Mouse (Mus musculus) MN1 (cell line): ENCODE measurements around the gene Neurod2.

Source experiments
- DNase-seq: peaks from one replicate; pipeline ENCODE4 v3.0.0-alpha.2; 2016; ENCODE audit warnings: low spot score

The Neurod2 gene

DNA sequence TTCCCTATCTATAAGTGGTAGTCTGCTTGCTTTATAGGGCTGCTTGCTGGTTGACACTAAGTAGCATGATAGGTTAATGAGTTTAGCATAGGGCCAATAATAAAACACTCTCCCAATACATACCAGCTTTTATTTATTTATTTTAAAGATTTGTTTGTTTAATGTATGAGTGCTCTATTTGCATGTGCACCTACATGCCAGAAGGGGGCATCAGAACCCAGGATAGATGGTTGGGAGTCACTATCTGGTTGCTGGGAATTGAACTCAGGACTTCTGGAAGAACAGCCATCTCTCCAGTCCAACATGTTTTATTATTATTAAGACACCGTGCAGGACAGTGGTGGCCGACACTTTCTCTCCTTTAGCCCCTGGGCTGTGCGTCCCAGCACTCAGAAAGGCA lies 2.7 kb upstream of the Neurod2 start:
- DNase-seq, result no peak

DNA sequence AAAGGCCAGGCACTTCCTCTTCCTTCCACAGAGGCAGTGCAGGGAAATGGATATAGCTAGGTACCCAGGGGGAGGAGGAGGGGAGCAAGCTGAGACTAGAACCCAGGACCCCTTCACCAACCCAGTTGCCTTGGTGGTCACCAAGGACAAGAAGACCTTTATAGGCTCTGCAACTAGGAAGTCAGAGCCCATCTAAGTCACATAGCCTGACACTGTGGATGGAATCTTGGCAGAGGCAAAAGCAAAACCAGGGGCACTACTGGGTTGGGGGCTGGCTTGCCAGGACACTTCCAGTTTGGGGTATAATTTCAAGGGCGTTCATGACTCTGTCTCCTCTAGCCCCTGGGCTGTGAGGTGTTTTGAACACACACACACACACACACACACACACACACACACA lies 2.0 kb upstream of the Neurod2 start:
- no peak for DNase-seq

DNA sequence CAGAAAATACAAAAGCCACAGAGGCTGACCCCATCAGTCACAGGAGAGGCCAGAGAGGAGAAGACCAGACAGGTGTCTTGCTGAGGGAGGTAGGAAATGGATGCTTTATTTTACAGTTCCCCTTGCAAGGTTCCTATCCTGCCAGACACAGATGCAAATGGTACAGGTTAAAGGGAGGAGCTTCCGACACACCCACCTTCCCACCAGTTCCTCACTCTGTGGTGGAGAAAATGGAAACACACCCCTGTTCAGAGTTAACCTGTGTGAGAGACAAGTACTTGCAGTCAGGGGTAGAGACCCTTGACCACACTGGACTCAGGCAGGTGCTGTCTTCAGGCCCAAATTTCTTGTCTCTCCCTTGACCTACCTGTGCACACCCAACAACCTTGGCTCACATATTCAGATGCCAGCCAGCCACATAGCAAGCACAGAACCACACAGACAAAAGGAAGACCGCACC lies 1.3 kb upstream of the Neurod2 start:
- no peak for DNase-seq

DNA sequence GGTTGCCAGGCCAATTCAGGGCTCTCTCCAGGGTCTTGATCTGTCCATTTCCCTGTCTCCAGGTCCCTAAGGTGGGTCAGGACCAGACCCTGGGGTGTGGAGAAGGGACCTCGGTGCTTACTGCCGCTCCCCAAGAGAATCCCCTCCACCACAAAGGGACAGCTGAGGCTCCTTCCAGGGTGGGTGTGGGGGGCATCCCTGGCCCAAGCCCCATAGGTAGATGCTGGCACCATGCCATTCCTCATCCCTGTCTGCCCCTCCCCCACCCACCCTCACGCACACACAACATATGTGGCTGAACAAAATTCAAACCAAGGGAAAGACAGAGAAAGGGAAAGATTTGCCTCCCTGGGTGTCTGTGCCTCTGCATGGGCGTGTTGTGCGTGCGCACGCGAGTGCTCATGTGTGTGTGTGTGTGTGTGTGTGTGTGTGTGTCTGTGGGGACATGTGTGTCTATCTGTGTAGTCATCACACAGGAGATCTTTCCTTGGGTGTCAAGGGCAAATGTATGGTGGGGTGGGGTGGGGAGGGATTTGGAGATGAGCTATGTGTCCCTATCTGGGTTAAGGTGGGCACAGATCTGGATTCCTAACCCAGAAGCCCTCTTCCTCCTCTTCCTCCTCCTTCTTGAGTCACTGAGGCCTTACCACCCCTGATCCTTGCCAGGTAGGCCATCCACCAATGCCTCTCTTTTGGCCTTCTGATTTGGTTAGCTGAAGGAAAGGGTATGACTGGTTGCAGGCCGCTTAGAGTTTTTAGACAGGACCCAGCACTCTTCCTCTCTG lies 704 bp upstream of the Neurod2 start:
- DNase-seq, result no peak

DNA sequence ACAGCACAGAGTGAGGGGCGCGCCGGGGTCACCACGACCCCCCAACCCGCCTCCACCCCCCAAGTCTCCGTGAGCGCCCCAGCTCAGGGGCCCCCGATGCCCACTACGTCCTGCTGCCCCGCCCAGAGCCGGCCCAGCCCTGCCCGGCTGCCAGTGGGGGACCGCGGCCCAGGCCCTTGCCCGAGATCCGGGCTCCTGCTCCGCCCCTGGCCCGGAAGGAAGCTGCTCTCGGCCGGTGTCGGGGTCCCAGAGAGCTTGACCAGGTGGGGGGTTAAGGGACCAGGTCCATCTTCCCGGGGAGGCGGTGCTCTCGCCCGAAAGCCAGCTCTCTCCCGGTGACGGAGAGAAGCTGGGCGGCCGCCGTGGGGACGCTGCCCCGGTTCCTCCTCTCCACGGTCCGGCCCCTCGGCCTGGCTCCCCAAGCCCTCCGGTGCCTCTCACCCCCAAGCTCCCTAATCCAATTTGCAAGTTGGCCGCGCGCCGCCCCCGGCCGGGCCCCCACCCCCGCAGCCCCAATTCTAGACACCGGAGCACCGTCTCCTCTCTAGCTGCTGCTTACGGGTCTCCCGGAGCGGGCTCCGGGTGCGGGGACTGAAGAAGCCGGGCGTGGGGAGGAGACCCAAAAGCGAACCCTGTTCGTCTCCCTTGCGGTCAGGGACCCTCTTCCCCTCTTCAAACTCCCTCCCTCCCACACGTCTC lies 928 bp downstream of the Neurod2 start:
- no peak for DNase-seq

DNA sequence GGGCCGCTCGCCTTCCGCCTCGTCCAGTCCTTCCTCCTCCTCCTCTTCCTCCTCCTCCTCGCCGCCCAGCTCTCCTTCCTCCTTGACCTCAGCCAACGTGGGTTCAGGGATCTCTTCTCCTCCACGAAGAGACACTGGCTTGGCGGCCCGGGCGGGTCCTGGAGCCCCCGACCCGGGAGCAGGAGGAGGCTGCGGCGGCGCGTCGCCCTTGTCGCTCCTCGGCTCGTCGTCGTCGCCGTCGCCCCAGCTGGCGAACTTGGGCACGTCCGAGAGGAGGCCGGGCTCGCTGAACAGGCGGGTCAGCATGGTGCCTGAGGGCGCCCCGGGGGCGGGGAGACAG lies 1.4 kb downstream of the Neurod2 start:
- DNase-seq, result no peak

DNA sequence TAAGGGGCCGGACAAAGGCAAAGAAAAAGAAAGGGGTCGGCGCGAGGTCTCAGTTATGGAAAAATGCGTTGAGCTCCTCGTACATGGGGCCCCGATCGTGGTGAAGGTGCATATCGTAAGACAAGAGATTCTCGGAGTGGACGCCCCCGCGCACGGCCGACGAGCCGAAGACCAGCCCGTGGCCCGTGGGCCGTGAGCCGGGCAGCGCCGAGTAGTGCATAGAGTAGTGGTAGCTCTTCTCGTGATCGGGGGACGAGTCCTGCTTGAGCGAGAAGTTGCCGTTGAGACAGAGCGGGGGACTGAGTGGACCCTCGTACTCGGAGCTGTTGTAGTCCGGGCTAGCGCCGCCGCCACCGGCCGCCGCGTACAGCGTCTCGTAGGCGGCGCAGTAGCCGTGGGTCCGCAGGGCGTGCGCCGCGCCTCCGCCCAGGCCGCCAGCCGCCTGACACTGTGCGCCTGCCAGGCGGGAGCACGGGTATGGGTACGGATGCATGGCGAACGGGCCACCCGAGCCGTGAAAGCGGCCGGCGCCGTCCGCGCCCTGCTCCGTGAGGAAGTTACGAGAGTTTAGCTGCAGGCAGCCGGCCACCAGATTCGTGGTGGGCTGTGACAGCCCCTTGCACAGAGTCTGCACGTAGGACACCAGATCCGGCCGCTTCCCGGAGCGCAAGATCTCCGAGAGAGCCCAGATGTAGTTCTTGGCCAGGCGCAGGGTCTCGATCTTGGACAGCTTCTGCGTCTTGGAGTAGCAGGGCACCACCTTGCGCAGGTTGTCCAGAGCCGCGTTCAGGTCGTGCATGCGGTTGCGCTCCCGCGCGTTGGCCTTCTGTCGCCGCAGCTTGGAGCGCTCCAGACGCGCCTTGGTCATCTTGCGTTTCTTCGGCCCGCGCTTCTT lies 2.1 kb downstream of the Neurod2 start:
- DNase-seq, result no peak

DNA sequence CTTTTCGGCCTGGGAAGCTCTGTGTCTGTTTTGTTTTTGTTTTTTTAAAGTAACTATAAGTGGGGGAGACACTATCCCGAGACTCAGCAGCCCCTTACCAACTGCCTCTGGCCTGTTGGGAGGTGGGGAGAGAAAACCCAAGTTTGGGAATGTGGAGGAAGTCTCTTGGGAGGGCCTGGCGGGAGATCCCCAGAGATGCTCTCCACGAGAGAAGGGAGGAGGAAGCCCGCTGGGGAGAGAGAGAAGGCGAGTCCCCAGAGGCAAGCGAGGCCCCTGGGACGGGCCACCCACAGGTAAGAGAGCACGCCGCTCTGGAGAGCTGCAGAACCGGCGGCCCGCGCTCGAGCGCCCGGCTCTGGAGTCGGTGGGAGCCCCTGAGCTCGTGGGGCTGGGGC lies 2.7 kb downstream of the Neurod2 start:
- no peak for DNase-seq

DNA sequence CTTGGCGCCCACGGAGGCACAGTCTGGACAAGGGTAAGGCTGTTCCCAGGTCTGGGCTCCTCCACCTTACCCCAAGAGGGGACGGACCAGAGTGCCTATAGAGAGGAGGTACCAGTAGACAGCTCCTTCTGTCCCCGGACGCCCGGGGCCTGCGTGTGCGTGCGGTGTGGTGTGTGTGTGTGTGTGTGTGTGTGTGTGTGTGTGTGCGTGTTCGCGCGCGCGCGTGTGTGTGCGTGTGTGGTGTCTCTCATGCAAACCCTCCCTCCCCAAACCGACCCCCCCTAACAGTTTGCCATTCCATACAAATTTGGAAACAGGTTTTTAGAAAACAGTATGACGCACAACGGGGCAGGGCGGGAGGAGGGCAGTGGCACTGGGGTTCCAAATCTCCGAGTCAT lies 3.6 kb downstream of the Neurod2 start:
- no peak for DNase-seq

DNA sequence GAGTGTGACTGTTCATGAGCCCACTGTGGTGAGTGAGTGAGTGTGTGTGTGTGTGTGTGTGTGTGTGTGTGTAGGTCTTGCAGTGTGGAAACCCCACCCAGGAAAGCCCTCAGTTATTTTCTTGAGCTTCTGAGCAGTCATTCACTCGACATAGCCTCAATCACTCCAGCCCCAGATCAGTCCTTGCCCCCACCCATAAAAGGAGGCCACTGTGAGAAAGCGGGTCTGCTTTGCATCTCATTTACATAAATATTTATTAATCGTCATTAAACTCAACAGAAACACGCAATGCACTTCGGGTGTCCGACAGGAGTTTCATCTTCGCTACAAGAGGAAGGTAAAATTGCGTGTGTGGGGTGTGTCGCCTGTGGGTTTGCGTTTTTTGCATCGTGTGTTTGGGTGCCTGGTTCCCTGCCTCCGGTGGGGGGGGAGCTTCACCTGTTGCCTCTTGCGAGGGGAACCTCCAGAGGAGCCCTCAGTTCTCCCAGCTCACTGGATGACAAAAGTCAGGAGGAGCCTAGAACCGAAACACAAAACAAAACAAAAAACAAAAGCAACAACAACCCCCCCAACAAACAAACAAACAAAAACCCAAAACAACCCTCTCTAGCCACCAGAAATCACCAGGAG lies 4.1 kb downstream of the Neurod2 start:
- DNase-seq, result no peak

DNA sequence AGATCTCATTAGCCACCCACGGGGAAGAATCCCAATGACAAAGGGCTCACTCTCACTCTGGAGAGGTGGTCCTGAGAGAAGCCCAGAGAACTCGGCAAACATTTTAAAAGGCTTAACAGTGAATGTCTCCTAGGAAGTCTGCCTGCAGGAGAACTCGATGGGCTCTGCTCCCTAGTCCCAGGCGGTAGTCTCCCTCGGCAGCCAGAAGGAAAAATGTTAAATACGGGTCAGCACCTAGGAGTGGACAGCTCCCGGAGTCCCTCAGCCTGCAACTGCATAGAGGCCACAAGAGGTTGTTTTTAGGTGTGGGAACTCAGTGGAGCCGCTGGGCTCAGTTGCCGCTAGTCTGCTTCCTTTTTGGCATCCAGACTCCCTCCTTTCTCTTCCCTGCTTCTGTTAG lies 5.5 kb downstream of the Neurod2 start:
- DNase-seq, result no peak

DNA sequence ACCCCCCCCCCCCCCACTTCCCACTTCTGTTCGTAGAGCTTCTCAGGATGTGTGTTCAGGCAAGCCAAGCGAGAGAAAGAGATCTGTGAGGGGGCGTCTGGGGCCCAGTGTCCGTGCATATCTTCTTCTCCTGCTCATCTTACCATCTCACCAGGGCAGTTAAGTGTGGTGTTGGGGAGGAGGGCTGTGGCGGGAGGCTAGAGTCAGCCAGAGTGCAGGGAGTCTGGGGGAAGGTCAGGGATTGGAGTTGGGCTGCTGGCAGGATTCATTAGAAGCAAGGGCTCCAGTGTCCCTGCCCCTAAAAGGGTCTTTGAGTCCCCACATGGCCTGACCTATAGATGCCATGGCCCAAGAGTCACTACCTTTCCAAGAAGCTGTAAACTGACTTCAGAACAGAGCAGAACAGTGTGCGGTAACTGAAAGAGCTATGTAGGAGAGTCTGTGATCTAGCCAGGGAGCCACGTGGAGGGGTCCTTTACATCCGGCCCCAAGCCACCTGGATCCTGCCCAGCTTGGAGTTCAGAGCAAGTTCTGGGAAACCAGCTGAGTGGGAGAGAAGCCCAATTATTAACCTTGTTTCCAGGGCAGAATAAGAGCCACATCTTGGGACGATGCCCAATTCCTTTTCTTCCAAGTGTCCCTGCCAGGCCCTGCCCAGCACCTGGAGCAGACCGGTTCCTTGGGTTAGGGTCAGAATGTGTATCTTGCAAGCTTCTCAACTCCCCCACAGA lies 6.1 kb downstream of the Neurod2 start:
- DNase-seq, result no peak

DNA sequence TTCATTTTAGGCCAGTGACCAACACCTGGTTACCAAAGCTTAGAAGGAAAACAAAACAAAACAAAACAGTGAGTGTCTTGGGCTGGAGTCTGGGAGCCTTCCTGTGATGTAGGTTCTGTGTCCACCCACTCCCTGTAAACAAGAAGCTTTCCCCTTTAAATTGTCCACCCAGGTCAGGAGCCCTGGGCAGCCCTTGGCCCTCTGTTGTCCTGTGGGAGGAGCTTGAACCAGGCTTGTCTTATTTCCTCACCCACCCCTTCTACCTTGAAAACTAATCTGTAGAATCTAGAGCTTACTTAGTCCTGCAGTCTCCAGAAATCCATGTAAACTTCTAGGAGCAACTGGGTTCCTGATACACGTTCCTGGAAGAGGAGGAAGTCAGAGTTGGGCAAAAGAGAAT lies 7.3 kb downstream of the Neurod2 start:
- no peak for DNase-seq

DNA sequence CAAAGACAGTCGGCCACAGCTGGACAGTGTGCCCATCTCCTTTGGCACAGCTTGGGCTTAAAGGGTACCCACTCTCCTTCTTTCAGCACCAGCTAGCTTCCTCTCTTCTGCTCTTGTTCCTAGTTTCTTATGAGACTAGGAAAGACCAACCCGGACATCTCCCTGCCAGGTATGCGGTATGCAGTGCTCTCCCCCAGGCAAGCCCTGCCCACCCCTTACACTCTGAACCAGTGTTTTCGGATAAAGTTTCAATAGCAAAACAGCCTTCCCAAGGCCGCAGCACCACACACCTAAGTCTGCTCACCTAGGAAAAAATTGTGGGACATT lies 7.8 kb downstream of the Neurod2 start:
- DNase-seq, result no peak

DNA sequence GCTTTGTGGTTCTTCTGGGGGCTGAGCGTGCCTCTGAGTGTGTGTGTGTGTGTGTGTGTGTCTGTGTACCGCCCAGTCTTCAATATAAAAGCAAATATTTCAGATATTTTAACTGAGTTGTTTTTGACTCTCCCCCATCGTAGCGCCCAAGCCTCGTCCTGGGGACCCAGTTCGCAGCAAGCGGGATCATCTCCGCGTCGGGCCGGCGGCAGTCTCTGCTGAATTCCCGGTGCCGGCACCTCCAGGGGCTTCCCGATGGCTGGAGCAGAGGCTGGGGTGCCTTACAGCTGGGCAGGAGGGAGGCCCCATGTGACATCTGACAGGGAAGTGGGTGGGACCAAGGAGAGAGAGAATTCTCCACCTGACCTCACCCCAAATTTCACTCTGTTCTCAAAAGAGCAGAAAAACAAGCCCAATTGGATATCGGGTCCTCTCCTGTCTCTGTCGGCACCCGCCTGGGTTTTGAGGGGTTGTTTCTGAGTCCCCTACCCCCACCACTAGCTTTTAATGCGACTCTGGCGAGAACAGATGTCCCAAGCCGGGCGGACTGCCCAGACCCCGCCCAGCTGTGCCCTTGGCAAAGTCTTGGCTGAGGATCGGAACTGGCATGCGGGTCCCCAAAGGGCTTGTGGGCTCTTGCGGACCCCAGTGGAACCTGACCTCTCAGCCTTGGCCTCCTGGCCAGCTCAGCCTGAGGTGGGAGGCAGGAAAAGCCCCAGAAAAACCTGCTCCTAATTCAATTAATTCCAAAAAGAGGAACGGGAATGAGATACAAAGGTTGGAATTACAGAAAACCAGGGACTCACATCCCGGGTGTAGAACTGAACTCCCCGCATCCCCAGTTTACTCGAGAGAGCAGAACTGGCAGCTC lies 8.4 kb downstream of the Neurod2 start:
- DNase-seq, result peak; percentile 49

DNA sequence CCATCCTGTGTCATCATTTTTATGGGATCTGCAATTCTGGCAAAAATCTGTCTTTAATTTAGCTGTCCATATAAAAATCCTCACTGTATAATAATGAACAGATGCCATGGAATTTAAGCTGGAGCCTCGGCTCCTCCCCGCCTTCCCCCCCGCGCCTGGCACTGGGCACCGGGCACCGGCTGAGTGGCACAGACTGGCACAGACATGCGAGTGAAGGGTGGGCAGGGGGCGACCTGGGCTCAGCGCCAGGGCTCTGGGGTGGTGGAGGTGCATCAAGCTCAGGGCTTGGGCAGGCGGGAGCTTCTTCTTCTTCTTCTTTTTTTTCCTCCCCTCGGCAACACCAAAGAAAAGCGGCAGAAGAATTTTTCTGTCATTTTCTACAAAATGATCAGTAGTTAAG lies 9.1 kb downstream of the Neurod2 start:
- DNase-seq, result no peak

DNA sequence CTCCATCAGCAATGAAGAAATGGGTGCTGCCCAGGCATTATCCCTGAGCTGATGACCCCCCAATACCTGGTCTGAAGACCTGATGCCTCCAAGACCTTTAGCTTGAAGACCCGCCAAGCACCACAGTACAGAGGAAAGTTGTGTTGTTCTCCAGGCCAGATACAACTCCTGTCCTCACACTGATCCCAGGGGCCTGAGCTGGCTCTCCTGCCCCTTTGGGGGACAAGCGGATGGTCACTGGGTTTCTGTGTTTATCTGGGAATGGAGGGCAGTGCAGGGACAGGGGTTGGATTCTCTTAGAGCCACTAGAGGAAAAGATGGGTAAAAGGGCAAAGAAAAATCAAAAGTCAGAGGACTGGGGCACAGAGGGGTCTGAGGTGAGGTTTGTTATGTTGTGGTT lies 9.5 kb downstream of the Neurod2 start:
- no peak for DNase-seq

DNA sequence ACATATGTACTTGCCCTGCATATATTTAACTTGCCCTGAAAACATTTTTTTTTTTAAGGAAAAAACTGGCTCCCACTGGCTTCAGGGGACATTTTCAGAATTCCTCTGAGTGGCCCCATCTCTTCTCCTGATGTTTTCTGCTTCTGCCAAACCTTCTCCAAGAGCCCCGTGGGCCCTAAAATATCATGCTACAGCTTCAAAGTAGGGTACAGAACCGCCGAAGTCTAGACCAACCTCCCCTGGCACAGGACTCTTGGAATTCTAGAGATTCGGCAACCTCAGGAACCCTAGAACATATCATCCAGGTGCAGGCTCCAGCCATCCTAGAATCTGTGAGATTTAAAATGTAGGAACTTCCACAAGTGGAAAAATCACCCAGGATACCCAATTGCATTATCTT lies 9.9 kb downstream of the Neurod2 start:
- DNase-seq, result no peak

DNA sequence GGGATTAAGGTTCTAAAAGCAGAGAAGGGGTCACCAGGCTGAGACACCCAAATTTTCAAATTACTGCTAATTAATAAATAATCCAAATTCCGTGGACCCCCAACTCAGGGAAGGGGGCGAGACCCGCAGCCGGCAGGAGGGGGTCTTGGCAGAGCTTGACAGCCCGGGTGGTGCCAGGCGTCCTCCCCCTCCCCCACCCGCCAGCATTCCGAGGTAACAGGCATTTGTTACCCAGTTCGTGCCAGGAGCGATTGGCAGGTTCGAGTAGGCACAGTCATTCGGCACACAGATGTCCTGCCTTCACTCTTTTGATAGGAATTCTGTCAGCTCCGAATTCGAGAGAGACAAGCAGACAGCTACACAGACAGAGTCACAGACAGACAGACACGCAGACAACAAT lies 10.3 kb downstream of the Neurod2 start:
- DNase-seq, result no peak

DNA sequence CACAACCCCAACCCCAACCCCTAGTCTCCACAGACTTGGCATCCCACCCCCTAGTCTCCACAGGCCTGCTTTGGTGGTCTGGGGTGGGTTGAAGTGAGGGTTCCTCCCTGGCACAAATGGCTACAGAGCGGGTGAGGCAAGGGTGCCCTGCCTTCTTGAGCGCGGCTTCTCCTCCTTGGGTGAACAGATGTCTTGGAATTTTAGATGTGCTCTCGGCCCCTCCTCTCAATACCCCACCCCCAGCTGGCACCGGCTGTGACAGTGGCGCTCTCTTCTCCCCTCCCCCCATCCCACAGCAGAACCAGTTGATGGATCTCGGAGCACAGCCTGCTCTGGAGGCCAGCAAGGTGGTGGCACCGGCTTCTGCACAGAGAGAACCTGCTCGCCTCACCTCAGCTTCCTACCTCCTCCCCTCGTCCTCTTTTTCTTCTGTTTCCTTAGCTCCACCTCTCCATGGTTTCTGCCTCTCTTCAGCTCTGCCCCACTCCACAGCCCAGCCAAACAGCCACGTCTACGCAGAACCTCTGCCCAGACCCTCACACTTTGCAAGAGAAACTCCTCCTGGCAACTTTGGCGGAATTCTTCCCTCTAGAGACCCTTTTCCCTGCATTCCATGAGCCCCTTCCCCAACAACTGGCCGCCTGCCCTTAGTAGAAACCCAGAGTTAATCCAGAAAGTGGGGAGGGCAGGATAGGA lies 10.9 kb downstream of the Neurod2 start:
- DNase-seq, result no peak
